Mouse (Mus musculus) hindbrain, embryonic 10.5 days (tissue): ENCODE data around the gene Ldb3. TPM values are rescaled to one million over a fixed set of nuclear protein-coding genes. Genes with fewer than 3 reads are reported as not detected.

ENCODE experiments used
- DNase-seq: peaks from one replicate; pipeline ENCODE4 v3.0.0-alpha.2; 2017; ENCODE audit warnings: low spot score
- H3K27ac ChIP-seq: fragments of 300-500 bp; sonication (generic); 2 replicates; pipeline ENCODE4 v1.5.1; 2016; ENCODE audit warnings: mild to moderate bottlenecking, moderate library complexity
- H3K27me3 ChIP-seq: fragments of 300-500 bp; sonication (generic); 2 replicates; pipeline ENCODE4 v1.6.1; 2016; ENCODE audit warnings: mild to moderate bottlenecking; ENCODE audit not compliant: poor library complexity, insufficient read depth, severe bottlenecking
- H3K36me3 ChIP-seq: fragments of 300-500 bp; sonication (generic); 2 replicates; pipeline ENCODE4 v1.6.1; 2016; ENCODE audit warnings: mild to moderate bottlenecking, moderate library complexity
- H3K4me1 ChIP-seq: fragments of 300-500 bp; sonication (generic); replicated peaks from 2 replicates; pipeline ENCODE4 v1.6.1; 2016; ENCODE audit warnings: mild to moderate bottlenecking
- H3K4me3 ChIP-seq: fragments of 300-500 bp; sonication (generic); 2 replicates; pipeline ENCODE4 v1.5.1; 2016; ENCODE audit warnings: mild to moderate bottlenecking, moderate library complexity
- H3K9me3 ChIP-seq: fragments of 300-500 bp; sonication (generic); 2 replicates; pipeline ENCODE4 v1.6.1; 2016; ENCODE audit warnings: mild to moderate bottlenecking, moderate library complexity
- WGBS: fragments of 180-500 bp; shearing (Covaris S2); methylation state at CpG from one replicate; pipeline ENCODE4 v1.1.7; 2016; 5-methylcytosine and 5-hydroxymethylcytosine counted together
- polyA plus RNA-seq: library from polyadenylated mRNA; unstranded; fragments of >200 nt; fragmentation: Nextera tagmentation; extraction: Ambion mirVana; gene quantifications from 2 replicates; pipeline ENCODE4 v1.2.1, GENCODE M21; 2016

Gene Ldb3
- polyA plus RNA-seq, 1 experiment from 2014 or later, result 0.09 TPM

- H3K9me3 ChIP-seq, result no peaks in the 10 kb centered on the region
- no peak overlapping the region for H3K4me3 ChIP-seq
- no peaks in the 10 kb centered on the region for H3K36me3 ChIP-seq
- DNase-seq, result no peak
- 88% methylated on average over 4 of the region's 4 CpGs for WGBS
- no peak overlapping the region for H3K27ac ChIP-seq
- H3K27me3 ChIP-seq, result no peaks in the 10 kb centered on the region
- peaks cover 13% of the 10 kb centered on the region for H3K4me1 ChIP-seq
Measured at GRCm38 (mm10) chr14:34512602-34513001, 75.9 kb downstream of the Ldb3 start.

- Histone ChIP-seq H3K27ac (no peak overlapping the region), H3K9me3 (no peaks in the 10 kb centered on the region), H3K4me1 (peaks cover 13% of the 10 kb centered on the region), H3K27me3 (no peaks in the 10 kb centered on the region), H3K36me3 (no peaks in the 10 kb centered on the region), H3K4me3 (no peak overlapping the region)
- DNase-seq, result no peak
- 87% methylated on average over 11 of the region's 11 CpGs for WGBS
Measured at GRCm38 (mm10) chr14:34511901-34512300, 76.6 kb downstream of the Ldb3 start.

- 61% methylated on average over 7 of the region's 7 CpGs for WGBS
- Histone ChIP-seq H3K27me3 (peaks cover 5% of the 10 kb centered on the region; the same call in 1 of the 2 replicates), H3K4me1 (peaks cover 17% of the 10 kb centered on the region), H3K4me3 (no peak overlapping the region), H3K27ac (no peak overlapping the region), H3K36me3 (no peaks in the 10 kb centered on the region), H3K9me3 (no peaks in the 10 kb centered on the region)
- DNase-seq, result no peak
Measured at GRCm38 (mm10) chr14:34508842-34509439, 79.5 kb downstream of the Ldb3 start.

GRCm38 (mm10) chr14:34508187-34508840, 80.2 kb downstream of the Ldb3 start:
- WGBS, result 65% methylated on average over 4 of the region's 4 CpGs

GRCm38 (mm10) chr14:34505309-34505708, 83.2 kb downstream of the Ldb3 start:
- Histone ChIP-seq H3K36me3 (no peaks in the 10 kb centered on the region), H3K4me3 (no peak overlapping the region), H3K27me3 (peaks cover 5% of the 10 kb centered on the region; the same call in 1 of the 2 replicates), H3K9me3 (no peaks in the 10 kb centered on the region), H3K4me1 (peaks cover 30% of the 10 kb centered on the region), H3K27ac (no peak overlapping the region)
- 88% methylated on average over 7 of the region's 7 CpGs for WGBS
- DNase-seq, result no peak

More at GRCm38 (mm10) chr14:34508187-34508840, 80.2 kb downstream of the Ldb3 start:
- no peak overlapping the region for H3K27ac ChIP-seq
- H3K9me3 ChIP-seq, result no peaks in the 10 kb centered on the region
- H3K4me1 ChIP-seq, result peaks cover 23% of the 10 kb centered on the region
- H3K27me3 ChIP-seq, result peaks cover 5% of the 10 kb centered on the region; the same call in 1 of the 2 replicates
- DNase-seq, result no peak
- no peaks in the 10 kb centered on the region for H3K36me3 ChIP-seq
- H3K4me3 ChIP-seq, result no peak overlapping the region

- H3K9me3 ChIP-seq, result no peaks in the 10 kb centered on the region
- H3K36me3 ChIP-seq, result no peaks in the 10 kb centered on the region
- peaks cover 5% of the 10 kb centered on the region; the same call in 1 of the 2 replicates for H3K27me3 ChIP-seq
- peaks cover 39% of the 10 kb centered on the region for H3K4me1 ChIP-seq
- H3K4me3 ChIP-seq, result no peak overlapping the region
- 88% methylated on average over 5 of the region's 5 CpGs for WGBS
- H3K27ac ChIP-seq, result no peak overlapping the region
- DNase-seq, result no peak
Measured at GRCm38 (mm10) chr14:34504377-34504776, 84.1 kb downstream of the Ldb3 start.

GRCm38 (mm10) chr14:34503759-34504158, 84.7 kb downstream of the Ldb3 start:
- peak overlapping the region; percentile 91 for H3K4me3 ChIP-seq
- WGBS, result 43% methylated on average over 6 of the region's 6 CpGs

GRCm38 (mm10) chr14:34503325-34503647, 85.2 kb downstream of the Ldb3 start, which contains the start of gene Bmpr1a:
Gene Bmpr1a (minus strand): TSS chr14:34503341.
- 10% methylated on average over 15 of the region's 15 CpGs for WGBS
- Histone ChIP-seq H3K4me1 (peaks cover 44% of the 10 kb centered on the region), H3K4me3 (peak within 1 kb of the TSS; percentile 91), H3K27ac (peak within 1 kb of the TSS; percentile 99), H3K27me3 (peaks cover 5% of the 10 kb centered on the region; the same call in 1 of the 2 replicates), H3K9me3 (no peaks in the 10 kb centered on the region), H3K36me3 (no peaks in the 10 kb centered on the region)
- no peak for DNase-seq

More at GRCm38 (mm10) chr14:34503759-34504158, 84.7 kb downstream of the Ldb3 start:
- peaks cover 5% of the 10 kb centered on the region; the same call in 1 of the 2 replicates for H3K27me3 ChIP-seq
- no peaks in the 10 kb centered on the region for H3K9me3 ChIP-seq
- no peaks in the 10 kb centered on the region for H3K36me3 ChIP-seq
- H3K4me1 ChIP-seq, result peaks cover 44% of the 10 kb centered on the region
- no peak for DNase-seq
- peak overlapping the region; percentile 99; the same call in 1 of the 2 replicates for H3K27ac ChIP-seq

- Histone ChIP-seq H3K4me3 (peak overlapping the region; percentile 91), H3K9me3 (no peaks in the 10 kb centered on the region), H3K36me3 (no peaks in the 10 kb centered on the region), H3K4me1 (peaks cover 42% of the 10 kb centered on the region), H3K27ac (peak overlapping the region; percentile 99), H3K27me3 (peaks cover 5% of the 10 kb centered on the region; the same call in 1 of the 2 replicates)
- DNase-seq, result peak; percentile 94
- WGBS, result under 1% methylated on average over 99 of the region's 115 CpGs
Measured at GRCm38 (mm10) chr14:34502475-34503324, 85.8 kb downstream of the Ldb3 start.

- DNase-seq, result peak; percentile 69
- Histone ChIP-seq H3K9me3 (no peaks in the 10 kb centered on the region), H3K4me1 (peaks cover 41% of the 10 kb centered on the region), H3K27me3 (peaks cover 5% of the 10 kb centered on the region; the same call in 1 of the 2 replicates), H3K27ac (peak overlapping the region; percentile 99), H3K4me3 (peak overlapping the region; percentile 91), H3K36me3 (no peaks in the 10 kb centered on the region)
- WGBS, result under 1% methylated on average over 77 of the region's 77 CpGs
Measured at GRCm38 (mm10) chr14:34501804-34502474, 86.5 kb downstream of the Ldb3 start.

- no peak for DNase-seq
- under 1% methylated on average over 16 of the region's 16 CpGs for WGBS
- Histone ChIP-seq H3K4me1 (peaks cover 41% of the 10 kb centered on the region), H3K36me3 (no peaks in the 10 kb centered on the region), H3K27me3 (peaks cover 3% of the 10 kb centered on the region; the same call in 1 of the 2 replicates), H3K27ac (peak overlapping the region; percentile 99), H3K9me3 (no peaks in the 10 kb centered on the region), H3K4me3 (peak overlapping the region; percentile 91)
Measured at GRCm38 (mm10) chr14:34501447-34501803, 87.1 kb downstream of the Ldb3 start.

GRCm38 (mm10) chr14:34500309-34500708, 88.2 kb downstream of the Ldb3 start:
- peak overlapping the region; percentile 91 for H3K4me3 ChIP-seq

More at GRCm38 (mm10) chr14:34500309-34500708, 88.2 kb downstream of the Ldb3 start:
- no peaks in the 10 kb centered on the region for H3K27me3 ChIP-seq
- DNase-seq, result no peak
- no peaks in the 10 kb centered on the region for H3K9me3 ChIP-seq
- 6% methylated on average over 4 of the region's 4 CpGs for WGBS
- H3K27ac ChIP-seq, result no peak overlapping the region
- H3K4me1 ChIP-seq, result peaks cover 41% of the 10 kb centered on the region
- H3K36me3 ChIP-seq, result no peaks in the 10 kb centered on the region
